Mouse (Mus musculus) neural tube, embryonic 13.5 days (tissue): ENCODE data around the gene Hdac8. TPM values are rescaled to one million over a fixed set of nuclear protein-coding genes. Genes with fewer than 3 reads are reported as not detected.

Experiments used
- ATAC-seq: fragments of 200-750 bp; cut with Nextera tagmentation; 2 replicates; pipeline ENCODE4 v1.8.0; 2017; ENCODE audit warnings: low read depth, mild to moderate bottlenecking, moderate TSS enrichment, moderate library complexity
- H3K27ac ChIP-seq: fragments of 300-500 bp; sonication (generic); replicated peaks from 2 replicates; pipeline ENCODE4 v1.5.1; 2015; ENCODE audit warnings: moderate library complexity, mild to moderate bottlenecking, inconsistent platforms
- H3K27me3 ChIP-seq: fragments of 300-500 bp; sonication (generic); 2 replicates; pipeline ENCODE4 v1.6.1; 2015; ENCODE audit warnings: mild to moderate bottlenecking, inconsistent platforms
- H3K36me3 ChIP-seq: fragments of 300-500 bp; sonication (generic); 2 replicates; pipeline ENCODE4 v1.6.1; 2015; ENCODE audit warnings: mild to moderate bottlenecking, inconsistent platforms
- H3K4me1 ChIP-seq: fragments of 300-500 bp; sonication (generic); replicated peaks from 2 replicates; pipeline ENCODE4 v1.6.1; 2015; ENCODE audit warnings: inconsistent platforms
- H3K4me2 ChIP-seq: fragments of 300-500 bp; sonication (generic); 2 replicates; pipeline ENCODE4 v1.6.1; 2015; ENCODE audit warnings: inconsistent platforms, mild to moderate bottlenecking, moderate library complexity
- H3K4me3 ChIP-seq: fragments of 300-500 bp; sonication (generic); 2 replicates; pipeline ENCODE4 v1.5.1; 2015; ENCODE audit warnings: mild to moderate bottlenecking, inconsistent platforms
- H3K9ac ChIP-seq: fragments of 300-500 bp; sonication (generic); 2 replicates; pipeline ENCODE4 v1.6.1; 2015; ENCODE audit warnings: moderate library complexity, mild to moderate bottlenecking, inconsistent platforms
- H3K9me3 ChIP-seq: fragments of 300-500 bp; sonication (generic); 2 replicates; pipeline ENCODE4 v1.6.1; 2016; ENCODE audit warnings: inconsistent platforms
- WGBS: fragments of 180-500 bp; shearing (Covaris S2); methylation state at CpG from one replicate; pipeline ENCODE4 v1.1.7; 2015; 5-methylcytosine and 5-hydroxymethylcytosine counted together
- polyA plus RNA-seq: library from polyadenylated mRNA; unstranded; fragments of >200 nt; fragmentation: Nextera tagmentation; extraction: Ambion mirVana; gene quantifications from 2 replicates; pipeline ENCODE4 v1.2.1, GENCODE M21; 2015

Hdac8 gene
- polyA plus RNA-seq = 9.7 and 11.7 TPM in 2 replicates

DNA sequence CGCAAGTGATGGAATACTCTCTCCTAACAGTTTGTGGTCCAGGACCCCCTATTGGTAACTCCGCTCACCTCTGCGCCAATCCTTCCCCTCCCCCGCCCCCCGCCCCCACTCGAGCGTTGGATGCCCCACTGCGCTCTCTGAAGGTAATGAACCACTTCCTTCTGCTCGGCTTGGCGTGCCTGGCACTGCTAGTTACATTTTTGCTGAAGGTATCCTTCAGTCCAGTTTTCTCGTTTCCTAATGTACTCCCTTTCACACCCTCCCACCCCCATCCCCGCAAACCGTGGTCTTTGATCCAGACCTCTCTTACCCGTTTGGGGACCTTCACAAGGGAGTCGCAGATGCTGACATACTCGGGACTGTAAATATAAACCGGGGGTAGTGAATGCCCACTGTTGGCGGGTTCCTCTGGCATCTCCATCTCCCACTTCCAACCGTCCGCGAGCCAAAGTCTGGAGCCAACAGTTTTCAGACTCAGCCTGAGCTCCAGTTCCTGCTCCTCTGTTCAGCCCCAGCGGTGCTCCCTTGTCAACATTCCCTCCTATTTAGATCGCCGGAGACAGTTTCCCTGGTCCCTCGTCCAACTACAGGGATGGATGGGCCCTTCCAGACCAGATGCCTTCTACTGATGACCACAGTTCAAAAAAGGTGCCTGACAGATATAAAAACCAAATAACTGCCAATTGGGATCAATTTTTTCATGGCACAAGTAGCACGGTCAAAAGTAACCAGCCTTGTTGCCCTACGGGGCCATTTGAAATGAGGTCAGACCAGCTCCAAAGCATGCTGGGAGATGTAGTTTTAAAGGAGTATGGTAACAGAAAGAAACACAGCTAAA lies at the start of gene Hdac8:
Gene Hdac8, minus strand, starts transcription at position 716 of the 838 bp plus-strand sequence.
- peak within 1 kb of the TSS; percentile 59 for H3K4me2 ChIP-seq
- H3K9ac ChIP-seq = peak within 1 kb of the TSS; percentile 64
- no peaks in the 10 kb centered on the region for H3K9me3 ChIP-seq
- H3K4me3 ChIP-seq = peak within 1 kb of the TSS; percentile 49
- no peaks in the 10 kb centered on the region for H3K4me1 ChIP-seq
- H3K36me3 ChIP-seq = no peaks in the 10 kb centered on the region
- ATAC-seq = peak; percentile 88
- peak within 1 kb of the TSS; percentile 52; the same call in 1 of the 2 replicates for H3K27ac ChIP-seq
- H3K27me3 ChIP-seq = peaks cover 36% of the 10 kb centered on the region
- 15% methylated on average over 27 of the region's 27 CpGs for WGBS

DNA sequence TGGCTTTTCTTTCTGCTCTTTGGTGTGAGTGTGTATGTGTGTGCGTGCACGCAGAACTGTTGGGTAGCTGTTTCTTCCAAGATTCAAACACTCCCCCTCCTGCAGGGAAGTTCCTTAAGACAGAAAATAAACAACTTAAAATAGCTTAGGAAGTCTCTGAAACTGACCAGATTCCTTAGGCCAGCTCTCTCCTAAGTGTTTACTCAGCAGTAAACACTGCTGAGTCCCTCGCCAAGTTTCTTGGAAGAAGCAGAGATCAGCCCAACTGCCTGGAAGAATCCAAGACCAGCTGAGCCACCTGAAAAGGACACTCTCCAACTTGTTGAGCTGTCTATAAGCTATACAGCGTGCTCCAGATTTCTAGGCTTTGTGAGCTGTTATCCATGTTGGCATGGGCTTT lies 4.0 kb upstream of the Hdac8 start:
- 81% methylated on average over 4 of the region's 4 CpGs for WGBS
- H3K4me3 ChIP-seq = no peak overlapping the region
- H3K9me3 ChIP-seq = no peaks in the 10 kb centered on the region
- no peak overlapping the region for H3K4me2 ChIP-seq
- no peak overlapping the region for H3K9ac ChIP-seq
- peaks cover 40% of the 10 kb centered on the region for H3K27me3 ChIP-seq
- no peaks in the 10 kb centered on the region for H3K4me1 ChIP-seq
- ATAC-seq = no peak
- no peaks in the 10 kb centered on the region for H3K36me3 ChIP-seq
- no peak overlapping the region for H3K27ac ChIP-seq

DNA sequence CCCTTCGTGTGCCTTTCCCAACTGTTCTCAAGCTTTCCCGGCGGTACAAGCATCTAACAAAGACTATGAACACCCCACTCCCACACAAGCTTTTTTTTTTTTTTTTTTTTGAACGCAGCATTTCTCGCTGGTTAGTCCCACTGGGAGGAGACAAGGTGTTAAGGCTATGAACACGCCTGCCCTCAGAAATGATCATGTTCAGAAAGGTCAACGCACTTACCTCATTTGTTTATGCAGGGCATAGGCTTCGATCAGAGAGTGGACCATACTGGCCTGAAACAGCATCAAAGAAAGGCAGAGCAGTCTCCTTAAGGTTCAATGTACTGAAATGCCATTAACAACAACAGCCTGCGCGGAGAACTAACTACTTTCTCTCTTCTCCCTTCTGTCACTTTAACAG lies 980 bp downstream of the Hdac8 start:
- Histone ChIP-seq H3K9ac (peak overlapping the region; percentile 64), H3K27me3 (peaks cover 30% of the 10 kb centered on the region), H3K4me2 (peak overlapping the region; percentile 59), H3K36me3 (no peaks in the 10 kb centered on the region), H3K9me3 (no peaks in the 10 kb centered on the region), H3K27ac (no peak overlapping the region), H3K4me1 (no peaks in the 10 kb centered on the region), H3K4me3 (peak overlapping the region; percentile 49)
- ATAC-seq = peak; percentile 49
- 41% methylated on average over 10 of the region's 10 CpGs for WGBS

DNA sequence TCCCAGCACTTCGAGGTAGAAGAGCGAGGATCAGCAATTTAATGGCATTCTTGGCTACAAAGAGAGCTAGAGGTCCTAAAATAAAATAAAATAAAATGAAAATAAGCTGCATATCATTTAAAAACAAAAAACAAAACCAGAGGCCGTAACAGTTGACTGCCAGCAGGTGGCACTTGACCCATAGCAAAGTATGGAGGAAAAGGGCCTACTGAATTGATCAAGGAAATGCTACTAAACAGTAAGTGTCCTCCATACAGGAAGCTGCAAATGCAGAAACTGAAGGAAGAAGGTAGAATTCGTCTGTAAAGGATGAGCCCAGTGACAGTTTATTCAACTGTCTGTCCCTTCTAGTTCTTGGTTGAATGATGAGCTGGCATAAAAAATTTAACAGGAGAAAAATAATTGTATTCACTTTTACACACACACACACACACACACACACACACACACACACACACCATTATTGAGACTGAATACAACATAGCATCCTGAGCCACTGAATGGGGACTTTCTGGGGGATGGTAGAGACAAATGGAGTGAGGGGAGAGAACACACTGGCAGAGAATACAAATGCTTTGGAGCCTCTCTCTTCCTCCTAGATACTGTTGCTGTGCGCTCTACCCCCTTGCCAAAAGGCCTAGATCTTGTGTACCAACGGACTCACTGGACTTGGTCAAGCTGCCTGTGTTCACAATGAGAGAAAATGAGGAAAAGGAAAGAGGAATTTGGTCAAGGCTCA lies 11.0 kb downstream of the Hdac8 start:
- H3K4me1 ChIP-seq = no peaks in the 10 kb centered on the region
- H3K9ac ChIP-seq = no peak overlapping the region
- H3K27me3 ChIP-seq = peaks cover 9% of the 10 kb centered on the region; the same call in 1 of the 2 replicates
- no peak overlapping the region for H3K4me3 ChIP-seq
- no peaks in the 10 kb centered on the region for H3K9me3 ChIP-seq
- 0 out of 2 replicates have a peak, but pooled peaks cover 3% of the 10 kb centered on the region for H3K36me3 ChIP-seq
- 73% methylated on average over 6 of the region's 6 CpGs for WGBS
- no peak overlapping the region for H3K27ac ChIP-seq
- no peak; the same call in 1 of the 2 replicates for ATAC-seq
- H3K4me2 ChIP-seq = no peak overlapping the region

DNA sequence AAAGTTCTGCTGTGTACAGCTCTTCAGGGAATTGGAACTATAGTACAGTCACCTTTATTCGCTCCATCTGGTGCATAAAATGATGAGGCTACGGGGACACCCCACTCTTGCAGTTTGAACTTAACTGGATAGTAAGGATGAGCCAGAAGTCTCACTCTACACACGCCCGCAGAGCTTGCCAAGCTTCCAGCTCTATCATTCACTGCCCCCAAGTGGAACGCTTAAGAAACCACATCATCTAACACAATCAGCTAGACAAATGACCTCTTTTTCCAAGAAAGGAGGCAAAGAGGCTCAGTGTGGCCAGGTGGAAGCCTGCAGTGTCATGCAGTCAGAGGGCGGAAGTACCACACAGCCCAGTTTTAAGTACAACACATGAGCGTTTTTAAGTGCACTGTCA lies 19.6 kb downstream of the Hdac8 start:
- H3K4me3 ChIP-seq = no peak overlapping the region
- H3K27me3 ChIP-seq = peaks cover 12% of the 10 kb centered on the region; the same call in 1 of the 2 replicates
- no peak overlapping the region for H3K9ac ChIP-seq
- H3K4me1 ChIP-seq = no peaks in the 10 kb centered on the region
- no peak for ATAC-seq
- no peak overlapping the region for H3K27ac ChIP-seq
- H3K9me3 ChIP-seq = no peaks in the 10 kb centered on the region
- no peaks in the 10 kb centered on the region for H3K36me3 ChIP-seq
- whole genome bisulfite sequencing = 81% methylated on average over 7 of the region's 7 CpGs
- no peak overlapping the region for H3K4me2 ChIP-seq

DNA sequence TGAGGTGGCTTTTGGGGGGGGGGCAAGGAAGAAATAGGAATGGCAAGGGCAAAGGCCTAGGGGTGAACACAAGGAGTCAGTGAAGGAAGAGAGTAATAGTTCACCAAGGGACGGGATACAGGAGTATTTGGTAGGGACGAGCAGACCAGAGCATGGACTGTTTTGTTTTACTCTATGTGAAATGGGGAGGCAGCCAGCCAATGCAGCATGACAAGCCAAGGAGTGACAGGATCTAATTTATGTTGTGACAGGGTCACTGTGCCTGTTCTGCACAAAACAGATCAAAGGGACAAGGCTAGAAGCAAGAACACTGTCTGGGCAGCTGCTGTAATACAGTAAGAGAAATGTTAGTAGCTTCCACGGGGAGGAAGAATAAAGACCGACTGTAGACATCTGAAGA lies 25.5 kb downstream of the Hdac8 start:
- no peak for ATAC-seq

DNA sequence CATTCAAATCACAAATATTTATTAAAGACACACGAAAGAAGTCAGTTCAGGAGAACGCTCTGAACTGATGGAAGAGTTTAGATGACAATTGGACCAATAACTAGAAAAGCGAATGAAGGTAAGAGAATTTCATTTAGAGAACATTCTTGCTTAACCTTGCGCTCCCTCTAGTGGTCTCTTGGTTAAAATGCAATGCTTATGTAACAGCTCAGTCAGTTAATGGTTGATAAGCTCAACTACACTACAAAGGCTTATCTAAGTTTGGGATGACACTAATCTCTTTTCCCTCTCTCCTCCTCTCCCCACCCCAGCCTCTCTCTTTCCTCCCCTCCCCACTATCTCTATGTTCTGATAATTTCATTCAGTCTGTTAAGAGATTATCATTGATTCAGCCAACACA lies 26.2 kb downstream of the Hdac8 start:
- 34% methylated on average over 4 of the region's 4 CpGs for WGBS
- Histone ChIP-seq H3K4me3 (no peak overlapping the region), H3K4me1 (no peaks in the 10 kb centered on the region), H3K9me3 (no peaks in the 10 kb centered on the region), H3K4me2 (no peak overlapping the region), H3K36me3 (no peaks in the 10 kb centered on the region), H3K27me3 (peaks cover 3% of the 10 kb centered on the region; the same call in 1 of the 2 replicates), H3K27ac (no peak overlapping the region), H3K9ac (no peak overlapping the region)
- ATAC-seq = no peak

More for the DNA sequence above, 25.5 kb downstream of the Hdac8 start:
- Histone ChIP-seq H3K27ac (no peak overlapping the region), H3K9ac (no peak overlapping the region), H3K9me3 (no peaks in the 10 kb centered on the region), H3K4me1 (no peaks in the 10 kb centered on the region), H3K36me3 (no peaks in the 10 kb centered on the region), H3K4me3 (no peak overlapping the region), H3K27me3 (peaks cover 3% of the 10 kb centered on the region; the same call in 1 of the 2 replicates), H3K4me2 (no peak overlapping the region)
- 83% methylated on average over 4 of the region's 4 CpGs for WGBS

DNA sequence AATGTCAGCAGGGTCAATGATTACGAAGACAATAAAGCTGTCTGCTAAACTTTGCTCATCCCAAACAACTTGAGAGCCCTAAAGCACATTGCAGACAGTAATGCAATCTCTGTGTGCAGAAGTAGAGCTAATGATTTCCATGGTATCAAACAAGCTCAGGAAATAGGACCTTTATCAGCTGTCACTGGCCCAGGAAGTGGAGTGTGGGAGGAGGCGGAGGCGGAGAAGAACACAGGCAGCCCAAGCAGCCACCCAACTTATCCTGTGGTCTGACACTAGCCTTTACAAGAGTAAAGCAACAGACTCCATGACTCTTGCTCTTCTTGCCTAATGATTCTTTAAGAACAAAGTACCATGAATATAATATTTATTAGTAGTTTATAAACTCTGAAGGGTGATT lies 26.7 kb downstream of the Hdac8 start:
- Histone ChIP-seq H3K27me3 (0 out of 2 replicates have a peak, but pooled peaks cover 3% of the 10 kb centered on the region), H3K4me1 (no peaks in the 10 kb centered on the region), H3K36me3 (no peaks in the 10 kb centered on the region), H3K9me3 (no peaks in the 10 kb centered on the region), H3K9ac (no peak overlapping the region), H3K4me3 (no peak overlapping the region), H3K4me2 (no peak overlapping the region), H3K27ac (no peak overlapping the region)
- 93% methylated on average over 3 of the region's 3 CpGs for WGBS
- ATAC-seq = no peak

DNA sequence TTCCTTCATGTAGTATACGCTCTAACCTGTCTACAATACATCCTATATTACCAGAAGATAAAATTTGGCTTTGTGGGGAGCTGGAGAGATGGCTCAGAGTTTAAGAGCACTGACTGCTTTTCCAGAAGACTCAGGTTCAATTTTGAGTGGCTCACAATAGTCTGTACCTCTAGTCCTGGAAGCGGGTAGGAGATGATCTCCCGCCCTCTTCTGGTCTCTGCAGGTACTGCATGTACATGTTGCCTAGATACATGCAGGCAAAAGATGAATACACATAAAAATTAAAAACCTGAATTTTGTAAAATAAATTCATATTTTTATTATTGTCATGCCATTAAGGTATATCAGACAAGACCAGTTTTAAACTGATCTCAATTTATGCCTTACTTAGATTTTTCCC lies 28.4 kb downstream of the Hdac8 start:
- Histone ChIP-seq H3K4me3 (no peak overlapping the region), H3K36me3 (no peaks in the 10 kb centered on the region), H3K9ac (no peak overlapping the region), H3K9me3 (no peaks in the 10 kb centered on the region), H3K4me2 (no peak overlapping the region), H3K27me3 (peaks cover 10% of the 10 kb centered on the region), H3K4me1 (no peaks in the 10 kb centered on the region), H3K27ac (no peak overlapping the region)
- no peak; the same call in 1 of the 2 replicates for ATAC-seq
- WGBS = 42% methylated on average over 3 of the region's 3 CpGs

DNA sequence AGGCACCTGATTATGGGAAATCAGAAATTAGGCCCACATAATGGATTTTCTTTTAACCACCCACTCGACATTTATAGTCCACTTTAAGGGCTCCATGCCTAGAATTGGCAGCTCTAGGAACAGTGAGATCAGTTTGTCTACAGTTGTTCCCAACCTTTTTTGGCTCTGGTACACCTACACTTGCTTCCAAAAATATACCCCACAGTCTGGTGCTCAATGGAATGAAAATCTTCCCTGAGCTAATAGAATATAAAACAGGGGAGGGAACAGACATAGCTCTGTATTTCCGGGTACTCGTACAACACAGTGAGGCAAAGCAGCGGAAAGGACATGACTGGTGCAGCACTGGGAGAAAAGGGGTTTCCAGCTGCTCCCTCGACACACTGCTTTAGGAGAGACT lies 29.6 kb downstream of the Hdac8 start:
- Histone ChIP-seq H3K27ac (no peak overlapping the region), H3K4me2 (no peak overlapping the region), H3K9me3 (no peaks in the 10 kb centered on the region), H3K36me3 (no peaks in the 10 kb centered on the region), H3K9ac (no peak overlapping the region), H3K4me1 (no peaks in the 10 kb centered on the region), H3K27me3 (peaks cover 16% of the 10 kb centered on the region), H3K4me3 (no peak overlapping the region)
- WGBS = 79% methylated on average over 5 of the region's 5 CpGs
- ATAC-seq = no peak

DNA sequence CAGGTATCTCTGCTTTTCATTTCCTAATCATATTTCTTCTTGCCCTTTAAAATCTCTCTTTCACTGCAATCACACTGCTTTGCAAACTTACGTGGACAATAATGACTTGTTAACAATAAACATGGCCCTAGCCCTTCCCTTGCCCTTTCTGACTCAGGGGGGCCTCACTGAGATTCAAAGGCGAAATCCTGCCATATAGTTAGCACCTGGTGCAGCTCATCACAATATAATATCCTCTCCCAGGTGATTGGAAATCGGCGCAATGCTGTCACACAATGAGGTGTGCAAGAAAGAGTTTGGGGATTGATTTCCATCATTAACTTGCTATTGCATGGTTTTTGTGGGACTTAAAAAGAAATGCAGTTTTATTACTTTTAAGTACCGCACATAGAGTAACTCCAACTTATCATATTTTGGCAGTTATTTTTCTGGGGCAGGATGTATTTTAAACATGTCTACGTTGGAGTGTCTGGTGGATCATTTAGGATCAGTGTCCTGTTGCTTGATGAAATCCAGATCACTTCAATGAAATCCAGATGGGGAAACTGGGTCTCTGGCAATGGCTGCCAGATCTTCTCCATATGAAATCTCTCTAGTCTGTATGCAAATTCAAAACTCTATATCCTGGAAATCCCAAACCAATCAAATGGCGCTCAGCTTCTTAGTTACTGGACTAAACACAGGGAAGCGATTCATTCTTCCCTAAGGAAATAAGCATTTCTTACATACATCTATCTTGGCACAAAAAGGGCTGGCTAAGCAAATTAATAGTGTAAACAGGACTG lies 86.6 kb downstream of the Hdac8 start:
- H3K4me1 ChIP-seq = no peaks in the 10 kb centered on the region
- H3K4me2 ChIP-seq = no peak overlapping the region
- 73% methylated on average over 8 of the region's 8 CpGs for WGBS
- H3K27ac ChIP-seq = no peak overlapping the region
- H3K27me3 ChIP-seq = peaks cover 43% of the 10 kb centered on the region
- H3K36me3 ChIP-seq = no peaks in the 10 kb centered on the region
- H3K9me3 ChIP-seq = no peaks in the 10 kb centered on the region
- no peak overlapping the region for H3K9ac ChIP-seq
- ATAC-seq = no peak
- H3K4me3 ChIP-seq = no peak overlapping the region

DNA sequence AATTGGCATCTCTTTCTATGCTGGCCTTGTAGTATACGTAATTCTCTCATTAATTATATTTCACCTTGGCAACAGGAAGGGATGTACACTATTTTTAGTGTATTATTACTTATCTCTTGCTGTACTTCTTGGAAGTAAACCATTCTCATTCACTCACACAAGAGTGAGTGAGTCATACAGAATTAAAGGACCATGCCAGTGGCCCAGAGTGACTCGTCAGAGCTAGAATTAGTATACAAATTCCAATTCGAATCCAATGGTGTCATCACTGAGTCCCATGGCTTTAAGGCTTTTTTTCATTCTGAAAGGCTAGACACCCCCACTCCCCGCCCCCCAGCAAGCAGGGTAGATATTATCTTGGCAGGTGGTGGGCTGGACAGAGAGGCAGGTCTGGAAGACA lies 88.2 kb downstream of the Hdac8 start:
- Histone ChIP-seq H3K27me3 (peaks cover 39% of the 10 kb centered on the region), H3K9me3 (no peaks in the 10 kb centered on the region), H3K36me3 (no peaks in the 10 kb centered on the region), H3K4me1 (no peaks in the 10 kb centered on the region), H3K27ac (no peak overlapping the region), H3K4me3 (no peak overlapping the region), H3K9ac (no peak overlapping the region), H3K4me2 (no peak overlapping the region)
- no peak for ATAC-seq
- WGBS = 73% methylated on average over 4 of the region's 4 CpGs
